Mouse (Mus musculus): ENCODE measurements around the gene Iqschfp.

DNA sequence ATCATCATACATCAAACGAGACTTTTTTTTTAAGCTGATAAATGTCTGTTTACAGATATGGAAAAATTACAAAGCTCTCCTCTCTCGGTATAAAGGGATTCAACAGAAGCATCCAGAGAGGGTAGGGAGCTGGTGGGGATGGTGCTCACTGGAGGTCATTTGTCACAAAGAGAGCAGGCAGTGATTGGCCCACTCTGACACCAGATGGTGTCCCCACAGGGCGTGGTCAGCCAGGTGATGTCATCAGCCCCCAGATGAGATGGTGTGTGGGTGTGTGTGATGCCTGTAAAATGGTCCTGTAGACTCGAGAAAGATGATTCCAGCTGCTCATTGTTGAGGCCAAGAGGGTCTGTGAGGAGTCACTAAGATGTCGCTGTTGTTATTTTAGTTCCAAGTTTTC lies 727.1 kb downstream of the Iqschfp start:
- TF ChIP-seq POLR2A (IDR thresholded peaks at IDR 0.05; ENCODE audit: control insufficient read depth, low read depth, low read length): no peak
- TF ChIP-seq CTCF (IDR thresholded peaks at IDR 0.05; ENCODE audit: control insufficient read depth, insufficient read depth, insufficient replicate concordance, low read depth, low read length): no peak
